Mouse (Mus musculus): ENCODE measurements around the gene A630023A22Rik.

The A630023A22Rik gene

GRCm38 (mm10) chr14:34102601-34103000, at the start of gene A630023A22Rik:
Gene A630023A22Rik (minus strand): TSS chr14:34102754.
- in situ Hi-C loops (cut with MseI, MboI), result loop anchor here in 1 of 2 experiments (10.0 kb wide), 1 partner anchor 132 kb away; no protein-coding TSS in a partner anchor

- in situ Hi-C loops (cut with MseI, MboI), result no loop called here
Measured at GRCm38 (mm10) chr14:34152342-34152741, 49.8 kb upstream of the A630023A22Rik start, which contains the start of gene Npy4r. Gene Npy4r (minus strand): TSS chr14:34152489.

GRCm38 (mm10) chr14:34142915-34143314, 40.4 kb upstream of the A630023A22Rik start:
- in situ Hi-C loops (cut with MseI, MboI), result no loop called here

GRCm38 (mm10) chr14:34142316-34142715, 39.8 kb upstream of the A630023A22Rik start:
- in situ Hi-C loops (cut with MseI, MboI), result no loop called here

- in situ Hi-C loops (cut with MseI, MboI), result no loop called here
Measured at GRCm38 (mm10) chr14:34139671-34140664, 37.4 kb upstream of the A630023A22Rik start.

- in situ Hi-C loops (cut with MseI, MboI), result no loop called here
Measured at GRCm38 (mm10) chr14:34135391-34135790, 32.8 kb upstream of the A630023A22Rik start.

GRCm38 (mm10) chr14:34131216-34131615, 28.7 kb upstream of the A630023A22Rik start:
- in situ Hi-C loops (cut with MseI, MboI), result no loop called here

- in situ Hi-C loops (cut with MseI, MboI), result no loop called here
Measured at GRCm38 (mm10) chr14:34121691-34122090, 19.1 kb upstream of the A630023A22Rik start.

- in situ Hi-C loops (cut with MseI, MboI), result no loop called here
Measured at GRCm38 (mm10) chr14:34120923-34121351, 18.4 kb upstream of the A630023A22Rik start.

GRCm38 (mm10) chr14:34120016-34120910, 17.7 kb upstream of the A630023A22Rik start:
- in situ Hi-C loops (cut with MseI, MboI), result no loop called here

GRCm38 (mm10) chr14:34119046-34119723, 16.6 kb upstream of the A630023A22Rik start:
- in situ Hi-C loops (cut with MseI, MboI), result no loop called here

- in situ Hi-C loops (cut with MseI, MboI), result no loop called here
Measured at GRCm38 (mm10) chr14:34114311-34114710, 11.8 kb upstream of the A630023A22Rik start.

GRCm38 (mm10) chr14:34107594-34107993, 5.0 kb upstream of the A630023A22Rik start:
- in situ Hi-C loops (cut with MseI, MboI), result loop anchor here in 1 of 2 experiments (10.0 kb wide), 1 partner anchor 127 kb away; no protein-coding TSS in a partner anchor

- in situ Hi-C loops (cut with MseI, MboI), result loop anchor here in 1 of 2 experiments (10.0 kb wide), 1 partner anchor 128 kb away; no protein-coding TSS in a partner anchor
Measured at GRCm38 (mm10) chr14:34106389-34107062, 4.0 kb upstream of the A630023A22Rik start.

- in situ Hi-C loops (cut with MseI, MboI), result loop anchor here in 1 of 2 experiments (10.0 kb wide), 1 partner anchor 130 kb away; no protein-coding TSS in a partner anchor
Measured at GRCm38 (mm10) chr14:34104892-34105291, 2.3 kb upstream of the A630023A22Rik start.

GRCm38 (mm10) chr14:34103855-34104254, 1.3 kb upstream of the A630023A22Rik start:
- in situ Hi-C loops (cut with MseI, MboI), result loop anchor here in 1 of 2 experiments (10.0 kb wide), 1 partner anchor 131 kb away; no protein-coding TSS in a partner anchor

GRCm38 (mm10) chr14:34096161-34096560, 6.4 kb downstream of the A630023A22Rik start:
- in situ Hi-C loops (cut with MseI, MboI), result no loop called here

GRCm38 (mm10) chr14:34092856-34093255, 9.7 kb downstream of the A630023A22Rik start:
- in situ Hi-C loops (cut with MseI, MboI), result no loop called here

GRCm38 (mm10) chr14:34091475-34091874, 11.1 kb downstream of the A630023A22Rik start:
- in situ Hi-C loops (cut with MseI, MboI), result no loop called here

GRCm38 (mm10) chr14:34089796-34090195, 12.8 kb downstream of the A630023A22Rik start:
- in situ Hi-C loops (cut with MseI, MboI), result loop anchor here in 1 of 2 experiments (10.0 kb wide), 1 partner anchor 145 kb away; no protein-coding TSS in a partner anchor

Measured in mouse trophoblast stem cell (cell line).